Mouse (Mus musculus) mature B cell (primary cell): ENCODE results near the gene Acot8.

Source experiments
- in situ Hi-C: fragments of 300-500 bp; cut with MboI; formaldehyde crosslinking; loops from 2 replicates; pipeline ENCODE4 v1.14.3; 2019

Gene Acot8

DNA sequence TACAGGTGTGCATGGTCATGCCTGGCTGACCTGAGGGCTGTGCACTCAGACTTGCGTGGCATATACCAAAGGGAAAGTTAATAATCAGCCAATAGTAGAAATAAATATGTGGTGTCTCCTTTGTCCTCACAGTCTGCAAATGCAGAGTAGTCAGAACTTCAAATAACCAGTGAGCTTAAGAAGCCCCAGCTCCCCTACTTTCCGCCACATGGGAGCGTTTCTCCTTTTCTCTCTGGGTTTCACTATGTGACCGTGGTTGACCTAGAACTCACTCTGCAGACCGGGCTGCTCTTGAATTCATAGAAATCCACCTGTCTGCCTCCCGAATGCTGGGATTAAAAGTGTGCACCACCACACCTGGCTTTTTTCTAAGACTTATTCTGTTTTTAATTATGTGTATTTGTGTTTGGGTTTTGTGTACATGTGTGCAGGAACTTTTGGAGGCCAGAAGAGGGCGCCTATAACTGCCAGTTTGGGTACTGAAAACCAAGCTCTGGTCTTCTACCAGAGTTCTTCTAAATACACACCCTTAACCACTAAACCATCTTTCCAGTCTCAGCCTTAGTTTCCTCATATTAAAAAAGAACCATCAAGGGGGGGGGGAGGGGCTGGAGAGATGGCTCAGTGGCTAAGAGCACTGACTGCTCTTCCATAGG, 20.6 kb downstream of the Acot8 start:
- in situ Hi-C loops: no loop called here

DNA sequence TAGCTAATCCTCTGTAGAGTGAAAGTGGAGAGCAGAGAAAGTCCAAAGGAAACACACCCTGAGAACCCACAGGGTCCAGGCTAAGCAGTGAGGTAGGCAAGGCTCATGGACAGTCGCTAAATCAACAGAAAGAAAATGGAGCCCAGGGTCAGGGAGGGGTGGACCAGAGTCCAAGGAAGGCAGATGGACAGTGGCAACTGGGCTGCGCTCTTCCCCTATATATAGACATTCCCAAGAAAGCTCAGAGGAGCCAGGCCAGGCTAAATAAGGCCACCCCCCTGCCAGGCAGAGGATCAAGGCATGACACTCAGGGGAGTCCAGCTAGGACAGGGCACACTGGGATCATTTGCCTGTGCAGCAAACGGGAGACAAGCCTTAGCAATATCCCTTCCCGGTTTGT, 22.8 kb downstream of the Acot8 start:
- in situ Hi-C loops: no loop called here

DNA sequence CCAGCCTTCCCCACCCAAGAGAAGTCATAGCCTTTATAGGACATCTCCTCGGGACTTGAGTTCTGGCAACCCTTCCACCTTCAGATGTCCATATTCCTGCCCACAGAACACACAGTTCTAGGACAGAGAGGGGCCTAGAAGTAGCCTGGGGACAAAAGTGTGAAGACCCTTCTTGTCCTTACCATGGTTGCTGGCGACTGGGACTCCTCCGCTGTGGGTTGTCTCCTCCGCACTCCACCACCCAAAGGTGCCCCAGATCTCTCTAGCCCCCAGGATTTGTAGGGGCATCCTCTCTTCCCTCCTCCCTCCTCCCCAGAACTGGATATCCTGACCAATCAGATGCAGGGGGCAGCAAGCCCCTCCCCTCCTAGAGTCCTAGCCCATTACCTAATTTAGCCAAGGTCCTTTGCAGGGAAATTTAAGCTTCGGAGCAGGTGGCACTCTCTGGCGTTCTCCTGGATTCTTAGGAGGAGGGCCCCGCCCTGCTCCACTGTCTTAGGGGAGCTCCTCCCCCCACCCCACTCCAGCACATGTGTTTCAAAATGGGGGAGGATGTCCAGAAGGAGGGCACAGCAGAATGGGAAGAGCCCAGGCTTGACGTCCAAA, 25.1 kb downstream of the Acot8 start, which contains the start of gene Tnnc2:
TSS of gene Tnnc2 (minus strand) at position 487 of the 606 bp plus-strand sequence.
- in situ Hi-C loops: no loop called here

DNA sequence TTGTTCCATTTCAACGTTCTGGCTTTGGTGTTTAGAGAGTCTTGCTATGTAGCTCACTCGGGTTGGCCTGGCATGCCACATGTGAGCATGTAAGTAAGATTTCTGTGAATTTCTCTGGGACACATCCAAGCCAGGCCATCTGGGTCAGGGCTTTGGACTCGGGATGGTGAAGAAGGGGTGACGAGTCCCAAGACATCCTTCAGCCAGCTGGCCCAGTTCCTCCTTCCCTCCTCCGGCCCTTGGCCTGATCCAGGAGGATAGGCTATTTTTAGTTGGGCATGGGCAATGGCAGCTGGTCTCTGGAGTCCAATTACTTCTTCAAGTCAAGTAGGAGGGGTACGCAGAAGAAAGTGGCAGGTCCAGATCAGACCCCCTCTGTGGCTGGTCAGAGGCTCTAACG, 25.9 kb downstream of the Acot8 start:
- in situ Hi-C loops: no loop called here

DNA sequence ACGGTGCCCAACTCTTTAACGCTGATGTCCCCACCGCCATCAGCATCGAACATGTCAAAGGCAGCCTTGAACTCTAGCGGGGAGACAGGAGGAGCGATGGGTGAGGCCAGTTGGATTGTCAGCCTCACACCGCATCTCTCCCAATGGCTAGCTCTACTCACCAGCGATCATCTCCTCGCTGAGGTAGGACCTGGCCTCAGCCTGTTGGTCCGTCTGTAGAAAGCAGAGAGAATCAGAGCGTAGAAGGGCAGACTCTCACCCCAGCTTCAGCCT, 26.7 kb downstream of the Acot8 start:
- in situ Hi-C loops: no loop called here

DNA sequence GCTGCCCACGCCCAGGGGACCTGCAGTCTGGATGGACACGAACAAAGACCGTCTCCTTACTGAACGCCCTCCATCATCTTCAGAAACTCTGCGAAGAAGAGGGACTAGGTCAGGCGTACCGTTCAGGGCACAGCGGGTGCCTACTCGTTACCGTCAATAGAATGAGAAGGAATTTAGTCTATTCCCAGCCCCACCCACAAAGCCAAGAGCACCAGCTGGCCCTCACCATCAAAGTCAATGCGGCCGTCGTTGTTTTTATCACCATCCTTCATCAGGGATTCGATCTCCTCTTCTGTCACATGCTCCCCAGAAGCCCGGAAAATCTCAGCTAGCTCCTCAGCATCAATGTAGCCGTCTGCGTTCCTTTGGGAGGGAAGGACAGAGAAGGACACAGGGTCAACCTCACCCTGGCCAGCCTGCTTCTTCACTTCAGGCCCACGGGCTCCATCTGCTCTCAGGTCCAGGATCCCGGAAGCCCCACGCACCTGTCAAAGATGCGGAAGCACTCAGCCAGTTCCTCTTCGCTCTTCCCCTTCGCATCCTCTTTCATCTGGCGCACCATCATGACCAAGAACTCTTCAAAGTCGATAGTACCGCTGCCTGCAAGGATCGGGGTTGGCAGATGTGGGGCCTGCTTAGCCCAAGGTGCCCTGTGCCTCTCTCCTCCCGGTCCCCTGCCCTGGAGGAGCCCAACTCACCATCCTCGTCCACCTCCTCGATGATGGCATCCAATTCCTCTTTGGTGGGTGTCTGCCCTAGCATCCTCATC, 27.3 kb downstream of the Acot8 start:
- in situ Hi-C loops: no loop called here

DNA sequence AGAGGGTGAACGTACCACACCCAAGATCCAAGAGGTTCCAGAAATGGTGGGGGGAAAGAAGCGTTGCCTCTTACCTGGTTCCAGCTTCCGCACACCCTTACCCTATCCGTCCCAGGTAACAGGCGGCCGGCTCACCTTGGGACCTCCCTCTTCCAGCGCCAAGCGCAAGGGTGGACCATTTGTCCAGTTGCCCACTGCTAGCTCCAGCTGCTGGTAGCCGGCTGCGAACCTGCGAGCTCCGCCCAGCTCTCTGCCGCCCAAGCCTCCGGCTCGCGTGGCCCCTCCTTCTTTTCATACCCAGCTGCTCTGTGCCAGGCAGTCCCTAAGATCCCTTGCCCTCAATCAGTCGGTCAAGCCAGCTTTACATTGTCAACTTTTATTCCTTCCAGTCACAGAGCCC, 27.9 kb downstream of the Acot8 start:
- in situ Hi-C loops: no loop called here

DNA sequence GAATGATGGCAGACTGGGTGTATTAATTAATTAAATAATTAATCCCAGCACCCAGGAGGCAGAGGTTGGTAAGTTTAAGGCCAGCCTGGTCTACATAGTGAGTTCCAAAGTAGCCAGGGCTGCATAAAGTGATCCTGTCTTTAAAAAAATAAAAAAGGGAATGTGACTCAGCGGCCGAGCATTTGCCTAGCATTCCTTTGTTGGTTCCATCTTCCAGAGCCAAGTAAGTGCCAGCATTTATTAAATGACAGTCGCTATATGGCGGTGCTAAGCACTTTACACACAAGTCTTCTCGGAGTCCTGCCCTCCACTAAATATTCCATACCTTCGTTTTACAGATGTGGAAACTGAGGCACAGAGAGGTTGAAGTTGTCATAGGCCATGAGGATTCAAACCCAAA, 28.6 kb downstream of the Acot8 start:
- in situ Hi-C loops: no loop called here

DNA sequence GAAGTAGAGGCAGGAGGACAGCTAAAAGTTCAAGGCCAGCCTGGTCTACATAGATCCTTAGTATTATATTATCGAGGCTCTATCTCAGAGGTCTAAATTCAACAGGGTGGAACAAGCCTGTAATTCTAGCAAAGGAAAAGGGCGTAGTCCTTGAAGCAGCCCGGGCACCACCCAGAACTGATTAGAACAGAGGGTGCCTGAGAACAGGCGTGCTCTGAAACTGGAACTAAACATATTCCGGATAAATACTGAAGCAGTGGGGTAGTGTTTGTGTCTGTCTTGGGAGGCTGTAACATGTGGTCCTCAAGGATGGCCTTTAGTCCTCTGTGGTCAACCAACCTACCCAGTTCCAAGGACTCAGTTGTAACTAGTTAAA, 30.7 kb downstream of the Acot8 start:
- in situ Hi-C loops: no loop called here

DNA sequence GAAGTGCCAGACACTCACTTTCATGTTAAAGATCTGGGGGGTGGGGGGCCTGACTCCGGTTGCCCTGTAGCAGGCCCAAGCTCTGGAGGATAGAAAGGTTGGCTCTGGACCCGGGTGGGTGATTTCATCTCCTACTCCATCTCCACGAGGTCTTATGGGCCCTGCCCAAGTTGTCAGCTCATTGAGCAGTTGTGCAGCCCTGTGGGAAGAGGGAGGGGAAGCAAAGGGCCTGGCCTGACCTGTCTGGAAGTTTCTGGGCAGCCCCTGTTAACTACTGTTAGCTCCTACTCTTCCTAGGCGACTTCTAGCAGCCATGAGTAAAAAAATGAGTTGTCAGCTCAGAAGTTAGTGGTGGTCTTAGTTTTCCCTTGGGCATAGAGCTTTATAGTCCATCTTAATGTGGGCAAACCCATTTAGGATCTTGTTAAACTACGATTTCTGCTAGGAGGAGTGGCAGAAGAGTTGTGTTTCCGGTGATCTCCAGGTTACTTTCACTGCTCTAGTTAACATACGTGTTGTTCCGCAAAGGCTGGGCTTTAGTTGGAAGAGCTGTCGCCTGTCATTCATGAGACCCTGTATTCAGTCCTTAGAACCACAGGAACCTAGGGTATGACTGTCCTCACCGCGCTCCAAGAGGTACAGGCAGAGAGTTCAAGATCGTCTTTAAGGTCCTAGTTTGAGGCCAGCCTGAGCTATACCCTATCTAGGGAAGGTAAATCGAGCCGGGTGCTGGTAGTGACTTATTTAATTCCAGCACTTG, 31.3 kb downstream of the Acot8 start:
- in situ Hi-C loops: no loop called here

DNA sequence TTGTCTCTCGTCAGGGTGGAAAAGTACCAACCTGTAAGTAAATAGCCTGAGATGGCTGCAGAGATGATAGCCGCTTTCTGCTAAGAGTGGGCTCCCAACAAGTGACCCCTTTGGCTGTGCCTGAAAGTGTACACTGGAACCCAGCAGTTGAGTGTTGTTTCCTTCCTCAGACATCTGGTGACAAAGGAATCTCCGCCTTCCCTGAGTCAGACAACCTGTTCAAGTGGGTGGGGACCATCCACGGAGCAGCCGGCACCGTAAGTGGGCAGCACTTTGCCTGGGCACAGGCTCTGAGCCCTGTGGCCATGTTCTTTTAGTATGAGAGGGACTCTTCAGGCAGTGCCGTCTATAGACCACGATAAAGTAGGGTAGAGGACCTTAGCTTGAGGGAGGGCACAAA, 33.6 kb downstream of the Acot8 start:
- in situ Hi-C loops: no loop called here

DNA sequence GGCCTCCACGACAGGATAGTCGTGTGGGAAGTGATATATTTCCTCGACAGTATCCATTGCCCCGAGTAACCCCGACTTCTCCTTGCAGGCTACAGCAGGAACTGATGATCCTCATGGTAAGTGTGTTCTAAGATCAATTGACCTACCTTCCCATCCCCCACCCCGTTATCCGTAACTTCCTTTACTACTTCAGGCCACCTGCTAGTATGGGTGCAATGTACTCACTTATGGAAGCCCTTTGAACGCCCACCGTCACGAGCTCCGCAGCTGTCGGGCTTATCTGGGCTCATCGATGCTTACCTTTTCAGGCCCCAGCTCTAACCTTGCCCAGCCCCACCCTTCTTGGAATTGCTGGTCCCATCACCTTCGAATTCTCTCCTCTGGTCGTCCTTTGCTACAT, 34.4 kb downstream of the Acot8 start:
- in situ Hi-C loops: no loop called here

DNA sequence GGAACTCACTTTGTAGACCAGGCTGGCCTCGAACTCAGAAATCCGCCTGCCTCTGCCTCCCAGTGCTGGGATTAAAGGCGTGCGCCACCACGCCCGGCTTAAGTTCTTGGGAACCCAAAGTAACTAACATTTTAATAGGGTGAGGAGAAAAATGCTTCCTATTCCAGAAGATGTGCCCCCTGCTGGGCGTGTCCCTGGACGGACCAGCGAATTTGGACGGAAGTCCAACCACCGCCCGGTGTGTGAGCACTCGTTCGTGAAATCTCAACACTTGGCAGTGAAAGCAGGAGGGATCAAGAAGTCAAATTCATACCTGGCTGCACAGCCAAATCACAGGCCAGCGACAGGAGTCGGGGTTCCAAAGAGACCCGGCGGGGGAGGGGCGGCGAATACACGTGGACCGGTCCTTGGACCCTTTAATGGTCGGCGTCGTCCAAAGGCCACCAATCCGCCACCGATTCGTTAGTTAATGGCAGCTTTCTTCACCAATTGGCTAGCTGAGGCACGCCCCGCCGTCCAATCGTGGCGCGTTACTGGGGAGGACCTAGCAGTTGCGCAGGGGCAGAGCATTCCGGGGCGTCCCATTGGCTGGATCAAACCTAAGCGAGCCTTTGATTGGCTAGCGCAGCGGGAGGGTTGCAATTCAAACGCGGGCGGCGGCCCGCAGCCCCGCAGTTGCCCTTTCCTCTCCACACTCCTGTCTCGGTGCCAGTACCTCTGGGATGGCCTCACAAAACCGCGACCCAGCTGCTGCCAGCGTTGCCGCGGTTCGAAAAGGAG, 35.2 kb downstream of the Acot8 start, which contains the start of gene Ube2c:
TSS of gene Ube2c (plus strand) at position 641 of the 780 bp plus-strand sequence.
- in situ Hi-C loops: no loop called here

DNA sequence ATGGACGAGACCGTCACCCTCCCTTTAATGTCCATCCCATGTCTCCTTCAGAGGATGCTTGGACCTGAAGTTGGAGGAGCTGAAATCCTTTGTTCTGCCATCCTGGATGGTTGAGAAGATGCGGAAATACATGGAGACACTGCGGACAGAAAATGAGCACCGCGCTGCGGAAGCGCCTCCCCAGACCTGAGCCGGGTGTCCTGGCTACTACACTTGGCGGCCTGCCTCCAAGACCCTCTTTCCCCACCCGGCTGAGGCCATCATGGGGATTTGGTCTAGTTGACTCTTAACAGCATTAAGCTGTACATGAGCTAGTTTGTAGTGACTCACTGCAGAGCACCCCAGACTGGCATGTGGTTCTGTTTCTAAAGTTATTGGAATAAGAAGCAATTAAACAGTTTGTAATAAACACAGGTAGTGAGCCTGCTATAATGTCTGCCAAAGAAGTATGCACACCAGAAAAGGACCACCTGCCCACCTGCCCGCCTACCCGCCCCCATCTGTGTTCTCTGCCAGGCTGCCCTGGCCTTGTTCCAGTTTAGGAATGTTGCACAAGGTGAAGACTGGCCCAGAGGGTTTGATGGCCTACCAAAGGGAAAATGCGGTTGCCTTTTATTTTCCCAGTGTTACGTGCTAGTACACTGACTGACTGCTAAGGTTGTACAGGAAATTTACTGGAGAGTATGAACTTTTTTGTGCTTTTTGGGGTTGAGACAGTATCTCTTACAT, 36.7 kb downstream of the Acot8 start:
- in situ Hi-C loops: no loop called here

DNA sequence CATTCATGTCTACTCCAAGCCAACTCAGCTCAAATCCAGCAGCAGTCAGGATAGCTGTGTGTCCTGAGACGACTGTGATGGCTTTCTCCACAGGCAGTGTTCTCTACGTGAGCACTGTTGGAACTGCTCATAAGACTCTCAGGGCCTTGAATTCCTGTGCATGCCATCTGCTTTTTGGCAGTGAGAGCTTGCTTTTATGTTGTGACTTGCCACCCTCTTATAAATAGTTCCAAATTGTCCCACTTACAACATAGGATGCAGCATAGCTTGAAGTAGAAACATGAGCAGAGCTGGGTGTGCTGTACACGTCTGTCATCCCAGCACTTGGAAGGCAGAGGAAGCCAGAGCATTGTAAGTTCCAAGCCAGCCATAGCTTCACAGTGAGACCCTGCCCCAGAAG, 38.8 kb downstream of the Acot8 start:
- in situ Hi-C loops: no loop called here

DNA sequence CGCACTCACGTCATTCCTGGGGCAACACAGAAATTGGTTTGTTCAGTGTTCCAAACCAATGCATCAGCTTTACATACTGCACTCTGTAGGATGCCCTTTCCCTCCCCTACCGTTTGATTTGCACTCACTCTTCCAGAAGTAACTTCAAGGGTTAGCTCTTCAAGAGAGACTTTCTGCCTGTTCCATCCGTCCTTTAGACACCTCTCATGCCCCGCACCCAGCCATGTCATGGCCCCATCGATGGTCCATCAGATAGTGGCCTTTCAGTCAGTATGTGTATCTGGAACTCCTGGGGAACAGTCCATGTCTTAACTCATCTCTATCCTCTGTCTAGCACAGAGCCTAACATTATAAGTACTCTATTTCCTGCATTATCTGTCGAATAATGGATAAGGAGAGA, 42.1 kb downstream of the Acot8 start:
- in situ Hi-C loops: no loop called here

DNA sequence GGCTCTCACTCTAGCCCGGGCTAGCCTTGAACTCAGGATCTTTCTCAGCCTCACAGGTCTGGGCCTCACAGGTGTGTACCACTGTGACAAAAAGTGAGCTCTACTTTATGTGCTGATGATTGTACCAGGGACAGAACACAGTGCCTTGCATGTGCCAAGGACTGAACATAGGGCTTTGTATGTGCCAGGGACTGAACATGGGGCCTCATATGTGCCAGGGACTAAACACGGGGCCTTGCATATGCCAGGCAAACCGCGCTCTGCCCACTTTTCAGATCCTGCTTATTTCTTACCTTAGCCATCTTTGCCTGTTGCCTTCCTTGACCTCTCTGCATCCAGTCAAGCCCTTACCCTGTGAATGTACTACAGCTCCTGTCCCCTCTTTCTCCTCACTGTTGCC, 42.7 kb downstream of the Acot8 start:
- in situ Hi-C loops: no loop called here

DNA sequence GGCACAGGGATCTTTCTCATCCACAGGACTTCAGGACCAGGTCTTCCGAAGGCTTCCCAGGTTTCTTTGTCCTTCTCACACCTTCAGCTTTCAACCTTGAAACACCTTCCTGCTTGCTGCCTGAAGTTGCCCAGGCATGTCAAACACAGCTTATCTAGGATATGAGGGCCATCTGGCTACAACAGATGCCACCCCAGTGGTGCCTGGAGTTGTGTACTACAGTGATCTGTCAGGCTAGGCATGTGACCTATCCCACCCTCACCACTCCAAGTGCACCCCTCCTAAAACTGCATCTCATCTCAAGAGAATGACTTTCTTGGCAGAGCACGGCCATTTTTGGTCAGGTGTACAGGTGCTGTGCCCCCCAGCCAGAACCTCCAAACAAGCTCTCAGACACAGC, 43.2 kb downstream of the Acot8 start:
- in situ Hi-C loops: no loop called here

DNA sequence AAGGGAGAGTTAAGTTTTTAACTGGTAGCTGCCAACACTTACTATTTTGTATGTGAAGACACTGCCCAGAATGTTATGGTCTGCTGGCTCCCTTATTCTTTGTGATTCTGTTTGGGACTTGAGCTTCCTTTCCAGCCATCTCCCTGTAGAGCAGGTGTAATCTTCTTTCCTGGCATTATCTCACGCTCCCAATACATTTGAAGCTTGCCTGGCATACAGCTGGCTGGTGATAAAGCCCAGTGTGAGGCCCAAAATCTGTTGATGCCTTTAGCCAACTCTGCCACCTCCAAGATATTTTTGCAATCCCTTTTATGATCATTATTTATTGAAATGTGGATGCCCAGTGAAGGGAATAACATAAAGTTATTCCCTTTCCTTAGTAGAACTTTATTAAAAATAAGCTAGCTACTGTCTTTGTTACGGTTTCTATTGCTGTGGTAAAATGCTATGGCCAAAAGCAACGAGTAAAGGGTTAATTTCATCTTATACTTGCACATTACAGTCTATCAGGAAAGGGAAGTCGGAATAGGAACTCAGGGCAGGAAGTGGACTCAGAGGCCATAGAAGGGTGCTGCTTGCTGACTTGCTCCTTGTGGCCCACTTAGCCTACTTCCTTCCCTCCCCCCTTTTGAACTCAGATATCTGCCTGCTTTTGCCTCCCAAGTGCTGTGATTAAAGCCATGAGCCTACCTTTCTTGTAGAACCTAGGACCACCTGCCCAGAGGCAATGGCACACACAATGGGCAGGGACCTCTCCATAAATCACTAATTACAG, 44.4 kb downstream of the Acot8 start:
- in situ Hi-C loops: no loop called here

DNA sequence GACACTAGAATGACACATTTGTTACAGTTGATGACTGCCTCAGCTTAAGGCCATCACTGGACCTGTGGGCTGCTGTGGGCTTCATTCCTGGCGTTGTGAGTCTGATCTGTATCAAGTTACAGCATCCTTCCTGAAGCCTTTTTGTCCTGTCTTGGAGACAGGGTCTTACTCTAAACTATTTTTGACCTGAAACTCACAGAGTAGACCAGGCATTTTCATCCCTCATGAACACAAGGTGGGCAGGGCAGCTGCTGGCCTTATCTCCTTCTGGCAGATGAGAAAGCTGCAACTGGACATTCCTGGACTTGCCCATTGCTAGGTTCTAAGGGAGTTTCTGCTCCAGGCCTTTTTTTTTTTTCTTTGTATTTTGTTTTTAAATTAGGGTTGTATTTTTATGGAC, 46.0 kb downstream of the Acot8 start:
- in situ Hi-C loops: no loop called here

DNA sequence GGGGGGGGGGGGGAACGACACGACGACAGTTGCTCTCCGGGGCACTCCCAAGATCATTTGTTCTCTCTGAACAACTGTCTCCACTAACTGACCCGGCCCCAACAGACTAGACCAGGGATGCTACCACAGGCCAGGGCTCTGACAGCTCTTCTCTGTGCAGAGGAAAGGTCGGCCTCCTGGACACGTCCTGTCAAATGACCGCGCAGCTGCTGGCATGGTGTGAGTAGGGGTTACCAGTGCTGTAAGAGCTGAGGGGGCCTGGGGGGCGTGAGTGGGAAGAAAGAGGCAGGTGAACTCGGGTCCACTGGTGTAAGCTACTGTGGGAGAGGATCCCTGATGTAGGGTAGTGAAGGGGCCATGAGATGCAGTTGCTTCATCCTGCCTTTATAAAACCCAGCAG, 46.8 kb downstream of the Acot8 start:
- in situ Hi-C loops: no loop called here
